Mouse (Mus musculus): Measurements from ENCODE around the gene Irs1.

Gene Irs1

GRCm38 (mm10) chr1:82288421-82288990 lies 2.7 kb downstream of the Irs1 start:
- DNase-seq, result no peak

GRCm38 (mm10) chr1:82287776-82288325 lies 3.4 kb downstream of the Irs1 start:
- DNase-seq, result no peak

GRCm38 (mm10) chr1:82287052-82287775 lies 4.0 kb downstream of the Irs1 start:
- peak; percentile 53 for DNase-seq

GRCm38 (mm10) chr1:82286190-82287051 lies 4.8 kb downstream of the Irs1 start:
- DNase-seq, result peak; percentile 39

- no peak for DNase-seq
Measured at GRCm38 (mm10) chr1:82285461-82286189, 5.6 kb downstream of the Irs1 start.

- DNase-seq, result no peak
Measured at GRCm38 (mm10) chr1:82284403-82284802, 6.8 kb downstream of the Irs1 start.

GRCm38 (mm10) chr1:82283901-82284301 lies 7.3 kb downstream of the Irs1 start:
- DNase-seq, result peak; percentile 43

- DNase-seq, result peak; percentile 94
Measured at GRCm38 (mm10) chr1:82282992-82283611, 8.1 kb downstream of the Irs1 start.

GRCm38 (mm10) chr1:82281823-82282222 lies 9.4 kb downstream of the Irs1 start:
- DNase-seq, result no peak

GRCm38 (mm10) chr1:82279768-82280167 lies 11.4 kb downstream of the Irs1 start:
- DNase-seq, result no peak

- no peak for DNase-seq
Measured at GRCm38 (mm10) chr1:82274361-82274760, 16.9 kb downstream of the Irs1 start.

GRCm38 (mm10) chr1:82273529-82273928 lies 17.7 kb downstream of the Irs1 start:
- DNase-seq, result no peak

- DNase-seq, result no peak
Measured at GRCm38 (mm10) chr1:82272231-82272630, 19.0 kb downstream of the Irs1 start.

- DNase-seq, result no peak
Measured at GRCm38 (mm10) chr1:82267547-82267946, 23.7 kb downstream of the Irs1 start.

- DNase-seq, result peak; percentile 90
Measured at GRCm38 (mm10) chr1:82262331-82262730, 28.9 kb downstream of the Irs1 start.

GRCm38 (mm10) chr1:82261638-82262037 lies 29.6 kb downstream of the Irs1 start:
- no peak for DNase-seq

GRCm38 (mm10) chr1:82261053-82261618 lies 30.1 kb downstream of the Irs1 start:
- DNase-seq, result peak; percentile 69

GRCm38 (mm10) chr1:82260055-82260454 lies 31.2 kb downstream of the Irs1 start:
- no peak for DNase-seq

- DNase-seq, result no peak
Measured at GRCm38 (mm10) chr1:82258331-82258730, 32.9 kb downstream of the Irs1 start.

GRCm38 (mm10) chr1:82257457-82257856 lies 33.8 kb downstream of the Irs1 start:
- no peak for DNase-seq

- no peak for DNase-seq
Measured at GRCm38 (mm10) chr1:82253789-82254445, 37.3 kb downstream of the Irs1 start.
